Mouse (Mus musculus) heart, postnatal 0 days (tissue): ENCODE results near the gene Zfhx3. TPM values are rescaled to one million over a fixed set of nuclear protein-coding genes. Genes with fewer than 3 reads are reported as not detected.

Experiments used
- ATAC-seq: fragments of 200-750 bp; cut with Nextera tagmentation; 2 replicates; pipeline ENCODE4 v1.8.0; 2017; ENCODE audit warnings: low read depth, moderate number of reproducible peaks, moderate library complexity; ENCODE audit not compliant: insufficient read depth
- DNase-seq: peaks from one replicate; pipeline ENCODE4 v3.0.0-alpha.2; 2016; ENCODE audit warnings: low spot score
- H3K27ac ChIP-seq: fragments of 300-500 bp; sonication (generic); 2 replicates; pipeline ENCODE4 v1.5.1; 2014; ENCODE audit warnings: low read depth, mild to moderate bottlenecking
- H3K27me3 ChIP-seq: fragments of 300-500 bp; sonication (generic); 2 replicates; pipeline ENCODE4 v1.6.1; 2014; ENCODE audit warnings: low read length, mixed read lengths; ENCODE audit not compliant: control insufficient read depth, insufficient read depth
- H3K36me3 ChIP-seq: fragments of 300-500 bp; sonication (generic); replicated peaks from 2 replicates; pipeline ENCODE4 v1.6.1; 2014; ENCODE audit warnings: low read length, mixed read lengths; ENCODE audit not compliant: control insufficient read depth, insufficient read depth
- H3K4me1 ChIP-seq: fragments of 300-500 bp; sonication (generic); 2 replicates; pipeline ENCODE4 v1.6.1; 2014; ENCODE audit warnings: antibody characterized with exemption; ENCODE audit not compliant: control insufficient read depth, insufficient read depth
- H3K4me2 ChIP-seq: fragments of 300-500 bp; sonication (generic); 2 replicates; pipeline ENCODE4 v1.6.1; 2014; ENCODE audit warnings: low read depth, mild to moderate bottlenecking, low read length, moderate library complexity
- H3K4me3 ChIP-seq: fragments of 300-500 bp; sonication (generic); 2 replicates; pipeline ENCODE4 v1.5.1; 2014; ENCODE audit warnings: low read depth, low read length
- H3K9ac ChIP-seq: fragments of 300-500 bp; sonication (generic); replicated peaks from 2 replicates; pipeline ENCODE4 v1.6.1; 2014; ENCODE audit warnings: low read depth, low read length, mixed read lengths
- H3K9me3 ChIP-seq: fragments of 300-500 bp; sonication (generic); replicated peaks from 2 replicates; pipeline ENCODE4 v1.6.1; 2016; ENCODE audit warnings: low read length; ENCODE audit not compliant: control insufficient read depth
- CTCF ChIP-seq: IDR thresholded peaks from 2 replicates; pipeline ENCODE4 v1.5.1; 2016; ENCODE audit warnings: antibody characterized with exemption, control low read depth, low read depth
- EP300 ChIP-seq: IDR thresholded peaks from 2 replicates; pipeline ENCODE4 v1.6.1; 2016; ENCODE audit warnings: antibody characterized with exemption, low read depth
- WGBS: fragments of 180-500 bp; shearing (Covaris S2); extraction: QIAGEN DNeasy Blood & Tissue Kit; methylation state at CpG from one replicate; pipeline ENCODE4 v1.1.7; 2014; 5-methylcytosine and 5-hydroxymethylcytosine counted together
- polyA plus RNA-seq: library from polyadenylated mRNA; unstranded; fragments of >200 nt; fragmentation: Nextera tagmentation; extraction: Ambion mirVana; gene quantifications from 2 replicates; pipeline ENCODE4 v1.2.1, GENCODE M21; 2015
- total RNA-seq: library from RNA; depleted of rRNA; stranded (reverse); fragments of >200 nt; gene quantifications from 2 replicates; pipeline ENCODE4 v1.2.3, GENCODE M21; 2014; ENCODE audit warnings: low replicate concordance

The Zfhx3 gene
- total and polyA plus RNA-seq, 2 experiments from 2014 or later = 2.0 to 2.5 TPM

GRCm38 (mm10) chr8:108696631-108697410 lies 754.4 kb downstream of the Zfhx3 start:
- 3% methylated on average over 27 of the region's 27 CpGs for WGBS
- Histone ChIP-seq H3K4me2 (peak overlapping the region; percentile 57), H3K36me3 (no peaks in the 10 kb centered on the region), H3K27ac (no peak overlapping the region), H3K9me3 (no peaks in the 10 kb centered on the region), H3K4me1 (peaks cover 12% of the 10 kb centered on the region; the same call in 1 of the 2 replicates), H3K4me3 (peak overlapping the region; percentile 37), H3K9ac (no peak overlapping the region), H3K27me3 (peaks cover 71% of the 10 kb centered on the region)
- ATAC-seq = no peak
- no peak for TF ChIP-seq CTCF
- TF ChIP-seq EP300 = no peak
- DNase-seq = no peak

- no peaks in the 10 kb centered on the region for H3K9me3 ChIP-seq
- H3K27me3 ChIP-seq = peaks cover 78% of the 10 kb centered on the region
- no peak for DNase-seq
- peaks cover 12% of the 10 kb centered on the region; the same call in 1 of the 2 replicates for H3K4me1 ChIP-seq
- H3K4me3 ChIP-seq = no peak overlapping the region
- H3K36me3 ChIP-seq = no peaks in the 10 kb centered on the region
- peak overlapping the region; percentile 7; the same call in 1 of the 2 replicates for H3K4me2 ChIP-seq
- WGBS = 6% methylated on average over 13 of the region's 13 CpGs
- no peak for TF ChIP-seq EP300
- no peak overlapping the region for H3K9ac ChIP-seq
- ATAC-seq = no peak
- H3K27ac ChIP-seq = no peak overlapping the region
These were observed 755.1 kb downstream of the Zfhx3 start for GRCm38 (mm10) chr8:108697589-108697988.

- Histone ChIP-seq H3K4me3 (no peak overlapping the region), H3K4me1 (peaks cover 12% of the 10 kb centered on the region), H3K4me2 (no peak overlapping the region), H3K36me3 (no peaks in the 10 kb centered on the region), H3K27ac (no peak overlapping the region), H3K9me3 (no peaks in the 10 kb centered on the region), H3K27me3 (peaks cover 82% of the 10 kb centered on the region), H3K9ac (no peak overlapping the region)
- 14% methylated on average over 5 of the region's 5 CpGs for WGBS
- ATAC-seq = no peak
- TF ChIP-seq EP300 (no peak), CTCF (no peak)
- no peak for DNase-seq
These were observed 755.7 kb downstream of the Zfhx3 start for GRCm38 (mm10) chr8:108698101-108698660.

GRCm38 (mm10) chr8:108699011-108699410 lies 756.6 kb downstream of the Zfhx3 start:
- H3K4me2 ChIP-seq = peak overlapping the region; percentile 15; the same call in 1 of the 2 replicates
- 10% methylated on average over 3 of the region's 3 CpGs for WGBS
- TF ChIP-seq EP300 = no peak
- TF ChIP-seq CTCF = no peak
- H3K27me3 ChIP-seq = peaks cover 82% of the 10 kb centered on the region
- no peaks in the 10 kb centered on the region for H3K36me3 ChIP-seq
- H3K27ac ChIP-seq = no peak overlapping the region
- no peaks in the 10 kb centered on the region for H3K9me3 ChIP-seq
- no peak overlapping the region for H3K9ac ChIP-seq
- no peak for ATAC-seq
- no peak overlapping the region for H3K4me3 ChIP-seq
- no peak for DNase-seq
- peaks cover 7% of the 10 kb centered on the region for H3K4me1 ChIP-seq

- Histone ChIP-seq H3K9me3 (no peaks in the 10 kb centered on the region), H3K4me1 (peaks cover 4% of the 10 kb centered on the region), H3K27me3 (peaks cover 78% of the 10 kb centered on the region), H3K4me3 (peak overlapping the region; percentile 10; the same call in 1 of the 2 replicates), H3K27ac (no peak overlapping the region), H3K4me2 (peak overlapping the region; percentile 15), H3K36me3 (no peaks in the 10 kb centered on the region), H3K9ac (no peak overlapping the region)
- TF ChIP-seq CTCF = no peak
- TF ChIP-seq EP300 = no peak
- 12% methylated on average over 23 of the region's 23 CpGs for WGBS
- no peak for ATAC-seq
- DNase-seq = no peak
These were observed 757.3 kb downstream of the Zfhx3 start for GRCm38 (mm10) chr8:108699454-108700345.
